Mouse (Mus musculus): ENCODE results near the gene Syne1.

Syne1 gene

GRCm38 (mm10) chr10:5068676-5069265 is 482.5 kb downstream of the Syne1 start, which contains the start of gene Gm10097:
Gm10097 (plus strand) TSS chr10:5069192.
- Histone ChIP-seq H3K27me3 (ENCODE audit: control insufficient read depth, insufficient read depth, low read length, poor library complexity, severe bottlenecking) (no peaks in the 10 kb centered on the region), H3K36me3 (ENCODE audit: control insufficient read depth, insufficient read depth, low read length, poor library complexity, severe bottlenecking) (no peaks in the 10 kb centered on the region)
- no peak for DNase-seq (ENCODE audit: low read depth, low spot score)

- no peak for DNase-seq (ENCODE audit: low read depth, low spot score)
- H3K27me3 ChIP-seq (ENCODE audit: control insufficient read depth, insufficient read depth, low read length, poor library complexity, severe bottlenecking) = no peaks in the 10 kb centered on the region
Observed at GRCm38 (mm10) chr10:5067113-5067512, 484.2 kb downstream of the Syne1 start.

GRCm38 (mm10) chr10:5059983-5060382 is 491.3 kb downstream of the Syne1 start:
- no peak for DNase-seq (ENCODE audit: low read depth, low spot score)
- Histone ChIP-seq H3K36me3 (ENCODE audit: control insufficient read depth, insufficient read depth, low read length, poor library complexity, severe bottlenecking) (no peaks in the 10 kb centered on the region), H3K27me3 (ENCODE audit: control insufficient read depth, insufficient read depth, low read length, poor library complexity, severe bottlenecking) (no peaks in the 10 kb centered on the region)

More at GRCm38 (mm10) chr10:5067113-5067512, 484.2 kb downstream of the Syne1 start:
- H3K36me3 ChIP-seq (ENCODE audit: control insufficient read depth, insufficient read depth, low read length, poor library complexity, severe bottlenecking) = no peaks in the 10 kb centered on the region

GRCm38 (mm10) chr10:5058876-5059275 is 492.4 kb downstream of the Syne1 start:
- H3K27me3 ChIP-seq (ENCODE audit: control insufficient read depth, insufficient read depth, low read length, poor library complexity, severe bottlenecking) = no peaks in the 10 kb centered on the region
- H3K36me3 ChIP-seq (ENCODE audit: control insufficient read depth, insufficient read depth, low read length, poor library complexity, severe bottlenecking) = no peaks in the 10 kb centered on the region
- DNase-seq (ENCODE audit: low read depth, low spot score) = no peak

- no peak for DNase-seq (ENCODE audit: low read depth, low spot score)
- H3K27me3 ChIP-seq (ENCODE audit: control insufficient read depth, insufficient read depth, low read length, poor library complexity, severe bottlenecking) = no peaks in the 10 kb centered on the region
Observed at GRCm38 (mm10) chr10:5057661-5058060, 493.6 kb downstream of the Syne1 start.

GRCm38 (mm10) chr10:5056940-5057339 is 494.3 kb downstream of the Syne1 start:
- no peaks in the 10 kb centered on the region for H3K36me3 ChIP-seq (ENCODE audit: control insufficient read depth, insufficient read depth, low read length, poor library complexity, severe bottlenecking)
- DNase-seq (ENCODE audit: low read depth, low spot score) = no peak
- H3K27me3 ChIP-seq (ENCODE audit: control insufficient read depth, insufficient read depth, low read length, poor library complexity, severe bottlenecking) = no peaks in the 10 kb centered on the region

More at GRCm38 (mm10) chr10:5057661-5058060, 493.6 kb downstream of the Syne1 start:
- H3K36me3 ChIP-seq (ENCODE audit: control insufficient read depth, insufficient read depth, low read length, poor library complexity, severe bottlenecking) = no peaks in the 10 kb centered on the region

- H3K27me3 ChIP-seq (ENCODE audit: control insufficient read depth, insufficient read depth, low read length, poor library complexity, severe bottlenecking) = no peaks in the 10 kb centered on the region
- no peak for DNase-seq (ENCODE audit: low read depth, low spot score)
- no peaks in the 10 kb centered on the region for H3K36me3 ChIP-seq (ENCODE audit: control insufficient read depth, insufficient read depth, low read length, poor library complexity, severe bottlenecking)
Observed at GRCm38 (mm10) chr10:5056243-5056735, 495.0 kb downstream of the Syne1 start.

- H3K27me3 ChIP-seq (ENCODE audit: control insufficient read depth, insufficient read depth, low read length, poor library complexity, severe bottlenecking) = no peaks in the 10 kb centered on the region
- peak; percentile 4 for DNase-seq (ENCODE audit: low read depth, low spot score)
- H3K36me3 ChIP-seq (ENCODE audit: control insufficient read depth, insufficient read depth, low read length, poor library complexity, severe bottlenecking) = peaks cover 12% of the 10 kb centered on the region; the same call in 1 of the 2 replicates
Observed at GRCm38 (mm10) chr10:5045671-5046070, 505.6 kb downstream of the Syne1 start.

- Histone ChIP-seq H3K27me3 (ENCODE audit: control insufficient read depth, insufficient read depth, low read length, poor library complexity, severe bottlenecking) (no peaks in the 10 kb centered on the region), H3K36me3 (ENCODE audit: control insufficient read depth, insufficient read depth, low read length, poor library complexity, severe bottlenecking) (peaks cover 12% of the 10 kb centered on the region; the same call in 1 of the 2 replicates)
- no peak for DNase-seq (ENCODE audit: low read depth, low spot score)
Observed at GRCm38 (mm10) chr10:5045213-5045612, 506.1 kb downstream of the Syne1 start.

- no peak for DNase-seq (ENCODE audit: low read depth, low spot score)
Observed at GRCm38 (mm10) chr10:5044481-5044880, 506.8 kb downstream of the Syne1 start.

GRCm38 (mm10) chr10:5041254-5041653 is 510.0 kb downstream of the Syne1 start:
- DNase-seq (ENCODE audit: low read depth, low spot score) = no peak
- H3K27me3 ChIP-seq (ENCODE audit: control insufficient read depth, insufficient read depth, low read length, poor library complexity, severe bottlenecking) = no peaks in the 10 kb centered on the region
- H3K36me3 ChIP-seq (ENCODE audit: control insufficient read depth, insufficient read depth, low read length, poor library complexity, severe bottlenecking) = peaks cover 5% of the 10 kb centered on the region; the same call in 1 of the 2 replicates

More at GRCm38 (mm10) chr10:5044481-5044880, 506.8 kb downstream of the Syne1 start:
- Histone ChIP-seq H3K36me3 (ENCODE audit: control insufficient read depth, insufficient read depth, low read length, poor library complexity, severe bottlenecking) (peaks cover 12% of the 10 kb centered on the region; the same call in 1 of the 2 replicates), H3K27me3 (ENCODE audit: control insufficient read depth, insufficient read depth, low read length, poor library complexity, severe bottlenecking) (no peaks in the 10 kb centered on the region)

GRCm38 (mm10) chr10:5032192-5033048 is 518.9 kb downstream of the Syne1 start:
- H3K27me3 ChIP-seq (ENCODE audit: control insufficient read depth, insufficient read depth, low read length, poor library complexity, severe bottlenecking) = no peaks in the 10 kb centered on the region
- DNase-seq (ENCODE audit: low read depth, low spot score) = no peak
- H3K36me3 ChIP-seq (ENCODE audit: control insufficient read depth, insufficient read depth, low read length, poor library complexity, severe bottlenecking) = peaks cover 4% of the 10 kb centered on the region; the same call in 1 of the 2 replicates

GRCm38 (mm10) chr10:5029883-5030282 is 521.4 kb downstream of the Syne1 start:
- Histone ChIP-seq H3K27me3 (ENCODE audit: control insufficient read depth, insufficient read depth, low read length, poor library complexity, severe bottlenecking) (no peaks in the 10 kb centered on the region), H3K36me3 (ENCODE audit: control insufficient read depth, insufficient read depth, low read length, poor library complexity, severe bottlenecking) (no peaks in the 10 kb centered on the region; the same call in 1 of the 2 replicates)
- no peak for DNase-seq (ENCODE audit: low read depth, low spot score)

GRCm38 (mm10) chr10:5029161-5029560 is 522.1 kb downstream of the Syne1 start:
- H3K36me3 ChIP-seq (ENCODE audit: control insufficient read depth, insufficient read depth, low read length, poor library complexity, severe bottlenecking) = no peaks in the 10 kb centered on the region; the same call in 1 of the 2 replicates
- H3K27me3 ChIP-seq (ENCODE audit: control insufficient read depth, insufficient read depth, low read length, poor library complexity, severe bottlenecking) = no peaks in the 10 kb centered on the region
- DNase-seq (ENCODE audit: low read depth, low spot score) = no peak

- Histone ChIP-seq H3K36me3 (ENCODE audit: control insufficient read depth, insufficient read depth, low read length, poor library complexity, severe bottlenecking) (no peaks in the 10 kb centered on the region; the same call in 1 of the 2 replicates), H3K27me3 (ENCODE audit: control insufficient read depth, insufficient read depth, low read length, poor library complexity, severe bottlenecking) (no peaks in the 10 kb centered on the region)
- DNase-seq (ENCODE audit: low read depth, low spot score) = no peak
Observed at GRCm38 (mm10) chr10:5028301-5028700, 523.0 kb downstream of the Syne1 start.

Data from splenic B cell, adult 2 months (primary cell).